Mouse (Mus musculus): ENCODE results near the gene Cxcl16.

DNA sequence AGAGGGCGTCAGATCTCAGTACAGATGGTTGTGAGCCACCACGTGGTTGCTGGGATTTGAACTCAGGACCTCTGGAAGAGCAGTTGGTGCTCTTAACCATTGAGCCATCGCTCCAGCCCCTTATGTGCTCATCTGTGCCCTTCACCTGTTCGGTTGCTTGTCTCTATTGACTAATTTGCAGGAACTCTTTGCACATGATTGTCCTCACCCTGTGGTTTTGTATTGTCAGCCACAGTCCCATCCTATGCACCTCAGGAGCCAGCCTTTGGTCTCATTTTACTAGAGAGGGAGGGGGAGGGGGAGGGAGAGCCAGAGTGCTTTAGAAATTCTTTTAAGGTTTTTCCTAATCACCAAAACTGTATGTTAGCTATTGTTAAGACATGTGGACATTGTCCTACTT lies 41.6 kb downstream of the Cxcl16 start:
- TF ChIP-seq CTCF (IDR thresholded peaks at IDR 0.05; ENCODE audit: borderline replicate concordance, control insufficient read depth, extremely low read depth, insufficient read depth, low read length, poor library complexity) (no peak), POLR2A (IDR thresholded peaks at IDR 0.05; ENCODE audit: control insufficient read depth, extremely low read depth, insufficient read depth, low read length, poor library complexity) (no peak)

Measured in thymus, adult 2 months (tissue).